Mouse (Mus musculus) kidney, adult 9 months (tissue): ENCODE data around the gene Gm49352.
"Not testable (repeated sequence)": the region's sequence is repeated elsewhere in the genome, so short reads cannot be mapped to it uniquely, and the experiment has no call there.

Experiments used
- DNase-seq: peaks from one replicate; pipeline ENCODE4 v3.0.0; 2022

The Gm49352 gene

GRCm38 (mm10) chr13:61568074-61568473 is at the start of gene Gm49352:
Gene Gm49352 (minus strand): TSS chr13:61568174.
- not testable (repeated sequence) for DNase-seq

- no peak for DNase-seq
These were observed 2.1 kb upstream of the Gm49352 start, which contains the start of gene Cts3 for GRCm38 (mm10) chr13:61570027-61570426. Gene Cts3 (minus strand): TSS chr13:61570127.

DNA sequence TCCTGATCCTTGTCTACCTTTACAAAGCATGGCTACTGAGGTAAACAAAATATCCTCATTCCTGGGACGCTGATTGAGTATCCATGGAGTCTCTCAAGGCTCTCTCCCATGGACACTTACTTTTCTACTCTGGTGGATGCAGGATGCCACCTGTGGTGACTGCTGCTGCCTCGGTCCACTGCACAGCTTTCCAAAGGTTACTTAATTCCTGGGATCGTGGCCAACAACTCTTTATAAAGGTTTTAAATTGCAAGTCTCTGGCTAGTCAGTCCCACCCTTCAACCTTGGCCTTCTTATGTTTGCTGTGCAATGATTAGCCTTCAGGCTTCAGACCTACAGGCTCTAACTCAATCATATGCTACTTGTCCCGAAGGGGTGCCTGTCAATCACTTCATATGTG is 26.3 kb downstream of the Gm49352 start, which contains the start of gene Ctsm:
Ctsm (minus strand) TSS at position 209 of the 400 bp plus-strand sequence.
- DNase-seq: peak; percentile 89
